Mouse (Mus musculus): ENCODE data around the gene Zfp354c. TPM values are rescaled to one million over a fixed set of nuclear protein-coding genes. Genes with fewer than 3 reads are reported as not detected.

The Zfp354c gene
- under 1 TPM; 0.50 to 0.88 TPM for total RNA-seq (2023)

GRCm38 (mm10) chr11:50827010-50827953, at the start of gene Zfp354c:
TSS of gene Zfp354c (minus strand) at chr11:50827724.

GRCm38 (mm10) chr11:50850177-50850735, 22.7 kb upstream of the Zfp354c start, which contains the start of gene Grm6:
TSS of gene Grm6 (plus strand) at chr11:50850685.

GRCm38 (mm10) chr11:50841023-50841735, 13.7 kb upstream of the Zfp354c start, which contains the start of gene Zfp879:
TSS of gene Zfp879 (minus strand) at chr11:50841552.

Other genes starting within 250 kb of the Zfp354c start
- gene Adamts2, start 225.6 kb downstream of the Zfp354c start, total RNA-seq (2023), result under 1 TPM; 0.37 to 0.58 TPM
- gene Zfp879, start 13.8 kb upstream of the Zfp354c start, total RNA-seq (2023), result not detected
- gene Grm6, start 23.0 kb upstream of the Zfp354c start, total RNA-seq (2023), result not detected
- gene Zfp454, start 59.9 kb upstream of the Zfp354c start, total RNA-seq (2023), result not detected
- gene Zfp2, start 88.4 kb upstream of the Zfp354c start, total RNA-seq (2023), result under 1 TPM; 0.50 to 0.52 TPM
- not detected for gene Zfp354b, start 103.9 kb upstream of the Zfp354c start, total RNA-seq (2023)
- not detected for gene 4933414I15Rik, start 116.0 kb upstream of the Zfp354c start, total RNA-seq (2023)
- not detected for gene Prop1, start 126.0 kb upstream of the Zfp354c start, total RNA-seq (2023)
- gene Olfr1378, start 138.8 kb upstream of the Zfp354c start, total RNA-seq (2023), result not detected
- not detected for gene Olfr1377, start 154.2 kb upstream of the Zfp354c start, total RNA-seq (2023)
- gene Olfr51, start 175.9 kb upstream of the Zfp354c start, total RNA-seq (2023), result not detected
- not detected for gene Olfr54, start 186.5 kb upstream of the Zfp354c start, total RNA-seq (2023)
- gene Olfr1375, start 220.4 kb upstream of the Zfp354c start, total RNA-seq (2023), result not detected
- not detected for gene Zfp354a, start 231.5 kb upstream of the Zfp354c start, total RNA-seq (2023)

Data from monocyte, adult 59 days (primary cell).